Mouse (Mus musculus): ENCODE measurements at regions not wholly inside any gene's neighbourhood (a gene's known extent, or its start where the extent isn't known, plus 50 kb on each side); places are given as distances from the start of the nearest gene placed in this dataset.

DNA sequence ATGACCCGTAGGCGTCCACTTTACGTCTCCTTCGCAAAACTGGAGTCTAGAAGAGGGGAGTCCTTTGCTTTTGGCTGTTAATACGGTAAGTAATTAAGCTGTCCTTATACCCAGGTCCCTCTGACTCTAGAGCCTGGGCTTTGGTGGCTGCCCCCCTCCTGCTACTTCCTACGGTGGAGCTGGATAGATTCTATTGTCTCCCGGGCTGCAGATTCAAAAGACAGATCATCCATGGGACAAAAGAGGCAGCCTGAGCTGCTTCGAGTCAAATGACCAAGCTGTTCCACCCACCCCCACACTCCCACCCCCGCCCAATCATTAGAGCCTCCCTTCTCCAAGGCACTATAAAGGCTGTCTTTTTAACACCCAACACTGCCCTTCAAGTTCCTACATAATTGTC is 70.5 kb upstream of the Rgma start:
- TF ChIP-seq CTCF (IDR thresholded peaks at IDR 0.05; ENCODE audit: extremely low read depth, insufficient read length, insufficient replicate concordance, low read depth, low read length): no peak
- no peak for TF ChIP-seq POLR2A (IDR thresholded peaks at IDR 0.05; ENCODE audit: low read depth, low read length)
